Mouse (Mus musculus): Measurements from ENCODE around the gene Ice2. TPM values are rescaled to one million over a fixed set of nuclear protein-coding genes. Genes with fewer than 3 reads are reported as not detected.

Gene Ice2
- polyA plus RNA-seq, 1 experiment: 2.6 TPM

GRCm38 (mm10) chr9:69404671-69405070, 7.0 kb downstream of the Ice2 start:
- no peak overlapping the region for H3K4me3 ChIP-seq (ENCODE audit: insufficient read depth, poor library complexity, severe bottlenecking)
- H3K36me3 ChIP-seq (ENCODE audit: control insufficient read depth, insufficient read depth): peaks cover 29% of the 10 kb centered on the region
- H3ac ChIP-seq (ENCODE audit: control insufficient read depth, insufficient read length, low read depth): no peak overlapping the region
- no peaks in the 10 kb centered on the region for H3K27me3 ChIP-seq (ENCODE audit: control insufficient read depth, insufficient read depth, insufficient read length)
- no peaks in the 10 kb centered on the region for H3K79me3 ChIP-seq (ENCODE audit: low read depth)
- no peaks in the 10 kb centered on the region for H3K79me2 ChIP-seq (ENCODE audit: control insufficient read depth, insufficient read depth)
- TF ChIP-seq MAX (IDR thresholded peaks at IDR 0.05) (no peak), FOSL1 (IDR thresholded peaks at IDR 0.05; ENCODE audit: insufficient read depth, low read length, poor library complexity, severe bottlenecking) (no peak), CEBPB (IDR thresholded peaks at IDR 0.05; ENCODE audit: low read depth) (no peak), MYOG (IDR thresholded peaks at IDR 0.05; ENCODE audit: control insufficient read depth, extremely low read depth, insufficient read length) (no peak), CTCF (IDR thresholded peaks at IDR 0.05; ENCODE audit: control insufficient read depth, insufficient read depth, insufficient read length) (no peak), USF1 (IDR thresholded peaks at IDR 0.05; ENCODE audit: low read depth) (no peak), MYOD1 (IDR thresholded peaks at IDR 0.05; ENCODE audit: control insufficient read depth, insufficient read length, low read depth) (no peak)

DNA sequence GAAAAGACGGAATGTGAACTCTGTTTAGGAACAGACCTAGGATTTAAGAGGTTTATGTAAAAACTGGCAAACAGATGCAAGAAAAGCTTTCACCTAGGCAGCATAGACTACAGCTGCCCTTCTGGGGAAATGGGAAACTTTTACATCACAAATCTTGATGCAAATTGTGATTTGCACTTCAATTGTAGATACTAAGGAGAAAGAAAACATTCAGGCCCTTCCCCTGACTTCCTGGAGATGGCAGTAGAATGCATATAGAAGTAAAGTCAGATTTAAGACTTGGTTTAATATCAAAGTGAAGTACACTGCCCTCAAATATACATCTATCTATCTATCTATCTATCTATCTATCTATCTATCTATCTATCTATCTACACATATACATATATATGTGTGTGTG, 21.8 kb downstream of the Ice2 start:
- no peak for TF ChIP-seq MYOD1 (IDR thresholded peaks at IDR 0.05; ENCODE audit: control insufficient read depth, insufficient read length, low read depth)
- no peak for TF ChIP-seq CTCF (IDR thresholded peaks at IDR 0.05; ENCODE audit: control insufficient read depth, insufficient read depth, insufficient read length)
- no peak for TF ChIP-seq CEBPB (IDR thresholded peaks at IDR 0.05; ENCODE audit: low read depth)
- TF ChIP-seq USF1 (IDR thresholded peaks at IDR 0.05; ENCODE audit: low read depth): no peak
- no peak for TF ChIP-seq MYOG (IDR thresholded peaks at IDR 0.05; ENCODE audit: control insufficient read depth, extremely low read depth, insufficient read length)
- no peak for TF ChIP-seq MAX (IDR thresholded peaks at IDR 0.05)
- TF ChIP-seq FOSL1 (IDR thresholded peaks at IDR 0.05; ENCODE audit: insufficient read depth, low read length, poor library complexity, severe bottlenecking): no peak
- peaks cover 50% of the 10 kb centered on the region for H3K36me3 ChIP-seq (ENCODE audit: control insufficient read depth, insufficient read depth)
- H3K79me2 ChIP-seq (ENCODE audit: control insufficient read depth, insufficient read depth): no peaks in the 10 kb centered on the region
- no peak overlapping the region for H3ac ChIP-seq (ENCODE audit: control insufficient read depth, insufficient read length, low read depth)
- no peaks in the 10 kb centered on the region for H3K79me3 ChIP-seq (ENCODE audit: low read depth)
- no peak overlapping the region for H3K4me3 ChIP-seq (ENCODE audit: insufficient read depth, poor library complexity, severe bottlenecking)
- H3K27me3 ChIP-seq (ENCODE audit: control insufficient read depth, insufficient read depth, insufficient read length): no peaks in the 10 kb centered on the region

- TF ChIP-seq CTCF (IDR thresholded peaks at IDR 0.05; ENCODE audit: control insufficient read depth, insufficient read depth, insufficient read length) (no peak), MYOD1 (IDR thresholded peaks at IDR 0.05; ENCODE audit: control insufficient read depth, insufficient read length, low read depth) (no peak), MAX (IDR thresholded peaks at IDR 0.05) (no peak)
- H3K27me3 ChIP-seq (ENCODE audit: control insufficient read depth, insufficient read depth, insufficient read length): no peaks in the 10 kb centered on the region
- no peaks in the 10 kb centered on the region for H3K79me2 ChIP-seq (ENCODE audit: control insufficient read depth, insufficient read depth)
- H3ac ChIP-seq (ENCODE audit: control insufficient read depth, insufficient read length, low read depth): no peak overlapping the region
- peaks cover 1% of the 10 kb centered on the region for H3K79me3 ChIP-seq (ENCODE audit: low read depth)
- no peak overlapping the region for H3K4me3 ChIP-seq (ENCODE audit: insufficient read depth, poor library complexity, severe bottlenecking)
- H3K36me3 ChIP-seq (ENCODE audit: control insufficient read depth, insufficient read depth): peaks cover 21% of the 10 kb centered on the region
Observed at GRCm38 (mm10) chr9:69430531-69430930, 32.8 kb downstream of the Ice2 start.

- Histone ChIP-seq H3ac (ENCODE audit: control insufficient read depth, insufficient read length, low read depth) (no peak overlapping the region), H3K36me3 (ENCODE audit: control insufficient read depth, insufficient read depth) (peaks cover 14% of the 10 kb centered on the region), H3K27me3 (ENCODE audit: control insufficient read depth, insufficient read depth, insufficient read length) (no peaks in the 10 kb centered on the region), H3K79me2 (ENCODE audit: control insufficient read depth, insufficient read depth) (no peaks in the 10 kb centered on the region), H3K79me3 (ENCODE audit: low read depth) (peaks cover 1% of the 10 kb centered on the region), H3K4me3 (ENCODE audit: insufficient read depth, poor library complexity, severe bottlenecking) (no peak overlapping the region)
- TF ChIP-seq FOSL1 (IDR thresholded peaks at IDR 0.05; ENCODE audit: insufficient read depth, low read length, poor library complexity, severe bottlenecking) (no peak), CEBPB (IDR thresholded peaks at IDR 0.05; ENCODE audit: low read depth) (peak; percentile 98), MYOD1 (IDR thresholded peaks at IDR 0.05; ENCODE audit: control insufficient read depth, insufficient read length, low read depth) (no peak), MYOG (IDR thresholded peaks at IDR 0.05; ENCODE audit: control insufficient read depth, extremely low read depth, insufficient read length) (no peak), CTCF (IDR thresholded peaks at IDR 0.05; ENCODE audit: control insufficient read depth, insufficient read depth, insufficient read length) (no peak)
Observed at GRCm38 (mm10) chr9:69431863-69432555, 34.3 kb downstream of the Ice2 start.

- Histone ChIP-seq H3ac (ENCODE audit: control insufficient read depth, insufficient read length, low read depth) (no peak overlapping the region), H3K36me3 (ENCODE audit: control insufficient read depth, insufficient read depth) (peaks cover 4% of the 10 kb centered on the region), H3K4me3 (ENCODE audit: insufficient read depth, poor library complexity, severe bottlenecking) (no peak overlapping the region), H3K27me3 (ENCODE audit: control insufficient read depth, insufficient read depth, insufficient read length) (no peaks in the 10 kb centered on the region), H3K79me2 (ENCODE audit: control insufficient read depth, insufficient read depth) (no peaks in the 10 kb centered on the region), H3K79me3 (ENCODE audit: low read depth) (peaks cover 1% of the 10 kb centered on the region)
- no peak for TF ChIP-seq CTCF (IDR thresholded peaks at IDR 0.05; ENCODE audit: control insufficient read depth, insufficient read depth, insufficient read length)
- no peak for TF ChIP-seq USF1 (IDR thresholded peaks at IDR 0.05; ENCODE audit: low read depth)
- TF ChIP-seq MAX (IDR thresholded peaks at IDR 0.05): no peak
- TF ChIP-seq FOSL1 (IDR thresholded peaks at IDR 0.05; ENCODE audit: insufficient read depth, low read length, poor library complexity, severe bottlenecking): no peak
- TF ChIP-seq CEBPB (IDR thresholded peaks at IDR 0.05; ENCODE audit: low read depth): no peak
- no peak for TF ChIP-seq MYOG (IDR thresholded peaks at IDR 0.05; ENCODE audit: control insufficient read depth, extremely low read depth, insufficient read length)
- TF ChIP-seq MYOD1 (IDR thresholded peaks at IDR 0.05; ENCODE audit: control insufficient read depth, insufficient read length, low read depth): no peak
Observed at GRCm38 (mm10) chr9:69435194-69435593, 37.5 kb downstream of the Ice2 start.

GRCm38 (mm10) chr9:69435662-69436061, 38.0 kb downstream of the Ice2 start:
- Histone ChIP-seq H3K4me3 (ENCODE audit: insufficient read depth, poor library complexity, severe bottlenecking) (no peak overlapping the region), H3ac (ENCODE audit: control insufficient read depth, insufficient read length, low read depth) (no peak overlapping the region), H3K27me3 (ENCODE audit: control insufficient read depth, insufficient read depth, insufficient read length) (no peaks in the 10 kb centered on the region), H3K36me3 (ENCODE audit: control insufficient read depth, insufficient read depth) (peaks cover 4% of the 10 kb centered on the region), H3K79me3 (ENCODE audit: low read depth) (peaks cover 1% of the 10 kb centered on the region), H3K79me2 (ENCODE audit: control insufficient read depth, insufficient read depth) (no peaks in the 10 kb centered on the region)
- no peak for TF ChIP-seq MYOD1 (IDR thresholded peaks at IDR 0.05; ENCODE audit: control insufficient read depth, insufficient read length, low read depth)
- no peak for TF ChIP-seq CEBPB (IDR thresholded peaks at IDR 0.05; ENCODE audit: low read depth)
- TF ChIP-seq CTCF (IDR thresholded peaks at IDR 0.05; ENCODE audit: control insufficient read depth, insufficient read depth, insufficient read length): no peak
- TF ChIP-seq MAX (IDR thresholded peaks at IDR 0.05): no peak
- no peak for TF ChIP-seq MYOG (IDR thresholded peaks at IDR 0.05; ENCODE audit: control insufficient read depth, extremely low read depth, insufficient read length)
- no peak for TF ChIP-seq FOSL1 (IDR thresholded peaks at IDR 0.05; ENCODE audit: insufficient read depth, low read length, poor library complexity, severe bottlenecking)
- no peak for TF ChIP-seq USF1 (IDR thresholded peaks at IDR 0.05; ENCODE audit: low read depth)
